Mouse (Mus musculus) layer of hippocampus, postnatal 10 days (tissue): ENCODE data around the gene Ddit4. TPM values are rescaled to one million over a fixed set of nuclear protein-coding genes. Genes with fewer than 3 reads are reported as not detected.

Experiments used
- total RNA-seq, 2 experiments: library from RNA; stranded (reverse); gene quantifications; 2 replicates each; pipeline ENCODE4 v1.2.3; 2021

Ddit4 gene
- total RNA-seq, 2 experiments from 2014 or later = 73.6 to 94.2 TPM

Other genes starting within 250 kb of the Ddit4 start
- gene Micu1, start 249.4 kb downstream of the Ddit4 start, total RNA-seq = 10 to 100 TPM; 72.8 to 82.6 TPM
- 10 to 100 TPM; 43.9 to 44.2 TPM for gene Dnajb12, start 72.3 kb downstream of the Ddit4 start, total RNA-seq
- gene Ascc1, start 51.0 kb upstream of the Ddit4 start, total RNA-seq = 10 to 100 TPM; 19.2 to 19.9 TPM
- 10 to 100 TPM; 66.0 to 72.3 TPM for gene Anapc16, start 51.3 kb upstream of the Ddit4 start, total RNA-seq
- 100 to 1,000 TPM; 446 to 471 TPM for gene Spock2, start 154.4 kb upstream of the Ddit4 start, total RNA-seq